Mouse (Mus musculus): ENCODE measurements at regions not wholly inside any gene's neighbourhood (a gene's known extent, or its start where the extent isn't known, plus 50 kb on each side); places are given as distances from the start of the nearest gene placed in this dataset. TPM values are rescaled to one million over a fixed set of nuclear protein-coding genes. Genes with fewer than 3 reads are reported as not detected.

DNA sequence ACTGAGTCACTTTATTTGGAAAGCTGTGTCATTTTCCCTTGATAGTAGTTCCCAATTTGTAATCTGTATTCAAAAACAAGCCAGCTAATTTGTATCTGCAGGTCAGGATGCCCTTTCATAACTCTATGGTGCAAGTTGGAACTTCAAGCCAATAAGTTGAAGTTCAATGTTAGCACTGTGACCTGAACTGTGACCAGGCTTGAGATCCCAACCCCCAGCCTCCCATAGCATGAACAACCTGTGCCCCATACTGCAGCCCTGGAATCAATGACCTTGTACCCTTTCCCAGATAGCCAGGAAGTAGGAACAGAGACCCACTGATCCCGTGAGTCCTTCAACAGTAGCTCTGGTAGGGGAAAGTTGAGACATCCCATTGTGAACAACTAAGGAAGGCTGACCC is 52.5 kb upstream of the Gm9747 start:
- DNase-seq (ENCODE audit: low spot score) = no peak

More for the DNA sequence above, 52.5 kb upstream of the Gm9747 start:
- Histone ChIP-seq H3K4me2 (ENCODE audit: low read depth) (no peak overlapping the region), H3K9ac (ENCODE audit: low read length) (no peak overlapping the region), H3K27ac (ENCODE audit: low read depth, low read length) (no peak overlapping the region), H3K27me3 (ENCODE audit: control insufficient read depth, insufficient read depth, low read length) (no peaks in the 10 kb centered on the region), H3K36me3 (ENCODE audit: control insufficient read depth, insufficient read depth, low read length) (no peaks in the 10 kb centered on the region), H3K4me3 (ENCODE audit: low read depth, low read length) (no peak overlapping the region), H3K4me1 (ENCODE audit: control insufficient read depth, insufficient read depth, low read length) (no peaks in the 10 kb centered on the region), H3K9me3 (ENCODE audit: control insufficient read depth, low read length) (no peaks in the 10 kb centered on the region)
- no peak for ATAC-seq (ENCODE audit: insufficient read depth, low FRiP score, low TSS enrichment)
- WGBS = 79% methylated on average over 1 of the region's 1 CpGs

Small RNA genes in the stretch of these regions (microRNA-seq; reads per million reads assigned to microRNA genes)
- not detected for gene Mir6344

All from neural tube, embryonic 11.5 days (tissue).